Mouse (Mus musculus): Measurements from ENCODE around the gene Rpp30.
A peak's percentile ranks its signal among the peaks of the same experiment; 100 is the strongest.

The Rpp30 gene

DNA sequence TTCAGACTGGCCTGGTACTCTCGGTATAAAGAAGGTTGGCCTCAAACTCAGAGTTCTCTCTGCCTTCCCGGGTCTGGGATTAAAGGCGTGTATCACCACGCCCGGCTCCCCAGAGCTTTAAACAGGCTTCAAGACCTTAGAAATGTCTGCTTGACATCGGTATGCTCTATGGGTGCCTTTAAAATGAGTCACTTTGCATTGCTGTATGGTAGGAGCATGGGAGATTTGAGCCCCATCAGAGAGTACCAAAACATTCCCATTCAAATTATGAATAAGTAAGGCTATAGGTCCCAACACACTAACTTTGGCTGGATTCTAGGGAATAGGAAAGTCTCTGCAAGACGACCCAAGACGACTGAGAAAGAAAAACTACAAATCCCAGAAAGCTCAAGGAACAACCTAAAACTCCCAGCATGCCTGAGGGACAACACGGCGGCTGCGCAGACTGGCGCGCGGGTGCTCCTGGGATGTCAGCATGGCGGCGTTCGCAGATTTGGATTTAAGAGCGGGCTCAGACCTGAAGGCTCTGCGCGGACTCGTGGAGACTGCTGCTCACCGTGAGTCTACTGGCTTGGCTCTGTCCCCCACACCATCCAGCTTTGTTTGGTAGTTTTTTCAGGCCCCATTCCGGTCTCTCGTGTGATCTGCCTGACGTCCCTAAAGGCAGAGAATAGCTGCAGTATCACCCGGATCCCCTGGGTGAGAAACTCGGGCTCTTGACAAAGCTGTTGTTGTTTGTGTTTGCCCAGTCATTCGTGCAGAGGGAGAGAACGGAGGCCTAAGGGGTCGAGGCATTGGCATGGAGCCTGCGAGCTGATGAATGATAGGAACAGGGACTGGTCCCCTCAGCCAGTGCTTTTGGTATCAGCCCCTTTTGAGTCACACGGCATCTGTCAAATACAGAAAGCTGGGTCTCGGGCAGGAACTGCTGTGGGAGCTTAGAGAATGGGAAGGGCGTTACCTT, at the start of gene Rpp30:
Gene Rpp30 (plus strand): TSS at position 455 of the 964 bp plus-strand sequence.
- peak; percentile 70 for DNase-seq (ENCODE audit: extremely low read depth, low read depth)

DNA sequence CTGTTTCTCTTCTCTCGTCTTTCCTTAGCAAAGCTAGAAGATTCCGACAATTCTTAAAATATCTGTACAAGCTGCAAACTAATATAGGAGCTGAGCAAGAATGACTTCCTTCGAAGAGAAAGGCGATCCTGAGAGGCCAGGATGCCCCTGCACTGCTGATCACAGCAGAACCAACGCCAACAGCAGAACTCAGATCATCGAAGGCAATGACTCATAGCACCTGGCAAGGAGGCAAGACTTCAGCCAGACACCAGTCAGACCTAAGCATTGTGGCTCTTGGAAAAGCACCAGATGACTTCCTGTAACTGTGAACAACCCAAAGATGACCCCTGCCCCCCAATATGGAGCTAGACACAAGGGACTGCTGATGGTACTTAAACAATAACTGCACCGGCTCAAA, 37.5 kb upstream of the Rpp30 start:
- no peak for DNase-seq (ENCODE audit: extremely low read depth, low read depth)

DNA sequence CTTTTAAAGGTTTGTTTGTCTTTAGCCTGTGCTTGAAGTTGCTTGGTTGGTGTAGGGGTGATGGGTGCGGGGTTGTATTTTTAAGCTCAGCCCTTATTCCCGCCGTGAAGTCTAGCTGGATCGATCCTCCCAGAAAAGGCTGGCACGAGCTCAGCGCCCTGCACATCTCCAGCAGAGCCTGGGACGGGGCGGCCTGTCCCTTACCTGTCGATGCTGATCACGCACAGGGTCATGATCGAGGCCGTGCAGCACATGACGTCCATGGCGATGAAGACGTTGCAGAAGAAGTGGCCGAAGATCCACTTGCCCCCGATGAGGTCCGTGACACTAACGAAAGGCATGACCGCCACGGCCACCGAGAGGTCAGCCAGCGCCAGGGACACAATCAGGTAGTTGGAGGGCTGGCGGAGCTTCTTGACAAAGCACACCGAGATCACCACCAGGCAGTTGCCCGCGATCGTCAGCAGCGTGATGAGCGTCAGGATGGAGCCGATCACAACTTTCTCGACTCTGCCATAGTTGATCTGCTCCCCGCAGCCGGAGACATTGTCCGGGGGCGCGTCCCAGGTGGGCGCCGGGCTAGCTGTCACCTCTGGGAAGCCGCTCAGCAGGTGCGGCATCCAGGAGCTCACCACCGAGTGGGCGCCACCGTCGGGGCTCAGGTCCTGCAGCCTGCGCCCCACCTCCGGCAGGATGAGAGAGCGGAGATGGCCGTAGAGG, 26.9 kb upstream of the Rpp30 start:
- DNase-seq (ENCODE audit: extremely low read depth, low read depth) = no peak

DNA sequence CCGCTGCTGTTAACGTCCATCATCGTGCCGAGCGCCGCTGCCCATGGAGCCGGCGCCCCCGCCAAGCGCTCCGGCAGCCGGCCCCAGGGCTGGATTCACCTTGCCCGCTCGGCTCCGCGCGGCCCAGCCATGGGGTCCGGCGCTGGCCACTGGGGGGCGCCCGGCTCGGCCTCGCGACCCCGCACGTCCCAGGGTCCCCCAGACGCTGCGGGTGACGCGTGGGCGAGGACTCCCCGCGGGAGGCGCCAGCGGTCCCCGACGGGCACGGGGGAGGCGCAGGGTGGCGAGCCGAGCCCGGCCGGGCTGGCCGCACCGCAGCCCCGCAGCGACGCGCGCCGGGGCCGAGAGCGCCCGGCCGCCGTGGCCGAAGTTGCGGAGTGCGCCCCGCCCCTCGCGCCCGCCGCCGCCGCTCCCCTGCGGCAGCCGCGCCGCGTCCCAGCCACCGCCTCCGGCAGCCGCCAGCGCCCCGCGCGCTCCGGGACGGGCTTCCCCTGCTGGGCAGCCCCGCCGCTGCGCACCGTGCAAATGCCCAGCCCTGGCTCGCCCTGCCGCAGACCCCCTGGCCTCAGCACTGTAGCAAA, 26.2 kb upstream of the Rpp30 start, which contains the start of gene Htr7:
Gene Htr7 (minus strand): TSS at position 277 of the 581 bp plus-strand sequence.
- no peak for DNase-seq (ENCODE audit: extremely low read depth, low read depth)

GRCm38 (mm10) chr19:36062801-36063529, 20.6 kb upstream of the Rpp30 start:
- no peak for DNase-seq (ENCODE audit: extremely low read depth, low read depth)

DNA sequence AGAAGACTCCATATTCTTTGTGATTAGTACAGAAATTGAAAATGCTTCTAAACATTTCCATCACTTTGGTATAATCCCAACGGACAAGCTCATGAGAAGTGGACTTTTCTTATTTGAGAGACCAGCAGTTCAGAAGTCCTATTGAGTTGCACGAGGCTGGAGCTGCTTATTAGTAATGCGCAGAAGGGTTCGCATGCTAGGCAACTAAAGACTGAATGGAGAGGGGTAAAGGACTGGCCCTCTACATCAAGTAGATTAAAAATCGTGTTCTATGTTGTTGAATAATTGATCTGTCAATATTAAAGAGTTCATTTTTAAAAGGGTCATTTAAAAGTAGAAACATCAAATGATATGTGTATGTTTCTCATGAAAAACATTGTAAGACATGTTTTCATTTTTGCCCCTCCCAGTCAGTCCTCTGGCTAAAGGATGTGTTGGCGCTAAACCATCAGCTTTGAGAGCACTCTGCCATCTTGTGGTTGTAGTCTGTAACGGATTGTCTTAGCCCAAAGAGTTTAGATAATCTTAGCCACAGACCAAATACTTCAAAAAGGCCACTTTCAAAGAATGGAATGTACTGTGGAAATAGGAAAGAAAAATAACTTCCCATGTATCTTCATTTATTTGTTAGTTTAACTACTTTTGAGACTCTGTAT, 782 bp upstream of the Rpp30 start:
- DNase-seq (ENCODE audit: extremely low read depth, low read depth) = peak; percentile 71

DNA sequence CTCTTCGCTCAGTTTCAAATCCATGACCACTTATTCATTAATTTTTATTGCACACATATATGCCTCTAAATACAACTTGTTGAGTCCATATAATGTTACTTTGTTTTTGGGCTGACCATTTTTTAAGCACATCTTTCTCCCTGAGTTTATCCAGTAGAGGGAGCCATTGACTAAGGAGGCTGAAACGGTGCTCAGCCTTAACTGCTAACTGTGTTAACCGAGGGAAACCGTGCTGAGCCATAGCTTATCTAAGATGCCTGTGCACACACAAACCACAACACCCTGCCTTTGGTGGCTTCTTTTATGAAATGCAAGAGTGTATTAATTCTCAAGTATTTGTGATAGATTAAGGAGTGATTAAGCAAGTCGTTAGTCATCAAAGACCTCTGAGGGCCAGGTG, 7.3 kb downstream of the Rpp30 start:
- peak; percentile 54 for DNase-seq (ENCODE audit: extremely low read depth, low read depth)

- no peak for DNase-seq (ENCODE audit: extremely low read depth, low read depth)
Measured at GRCm38 (mm10) chr19:36097194-36097593, 13.7 kb downstream of the Rpp30 start.

- no peak for DNase-seq (ENCODE audit: extremely low read depth, low read depth)
Measured at GRCm38 (mm10) chr19:36098265-36098664, 14.7 kb downstream of the Rpp30 start.

- no peak for DNase-seq (ENCODE audit: extremely low read depth, low read depth)
Measured at GRCm38 (mm10) chr19:36098916-36099315, 15.4 kb downstream of the Rpp30 start.

- DNase-seq (ENCODE audit: extremely low read depth, low read depth) = no peak
Measured at GRCm38 (mm10) chr19:36103909-36104308, 20.4 kb downstream of the Rpp30 start.

GRCm38 (mm10) chr19:36109318-36109944, 25.9 kb downstream of the Rpp30 start:
- DNase-seq (ENCODE audit: extremely low read depth, low read depth) = no peak

DNA sequence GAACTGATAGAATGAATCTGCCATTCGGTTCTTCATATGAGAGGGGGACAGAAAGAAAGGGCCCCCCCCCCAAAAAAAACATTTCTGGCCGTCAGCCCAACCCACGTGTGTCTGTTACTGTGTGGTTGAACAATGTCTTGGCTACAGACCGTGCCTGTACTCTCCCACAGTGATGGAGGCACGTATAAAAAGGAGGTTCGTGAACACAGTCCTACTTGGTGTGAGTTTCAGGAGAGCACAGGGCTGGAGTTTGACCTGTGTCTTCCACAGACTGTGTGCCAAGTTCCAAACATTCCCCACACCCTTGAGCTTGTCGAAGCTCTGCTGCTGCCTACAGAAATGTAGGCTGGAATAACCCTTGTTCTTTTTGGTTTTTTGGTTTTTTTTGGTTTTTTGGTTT, 26.9 kb downstream of the Rpp30 start:
- no peak for DNase-seq (ENCODE audit: extremely low read depth, low read depth)

GRCm38 (mm10) chr19:36111054-36111895, 27.8 kb downstream of the Rpp30 start:
- DNase-seq (ENCODE audit: extremely low read depth, low read depth) = no peak

GRCm38 (mm10) chr19:36112007-36112406, 28.5 kb downstream of the Rpp30 start:
- no peak for DNase-seq (ENCODE audit: extremely low read depth, low read depth)

- no peak for DNase-seq (ENCODE audit: extremely low read depth, low read depth)
Measured at GRCm38 (mm10) chr19:36116185-36116584, 32.7 kb downstream of the Rpp30 start.

- no peak for DNase-seq (ENCODE audit: extremely low read depth, low read depth)
Measured at GRCm38 (mm10) chr19:36119219-36119618, 35.7 kb downstream of the Rpp30 start.

GRCm38 (mm10) chr19:36119783-36120471, 36.4 kb downstream of the Rpp30 start, which contains the start of gene Ankrd1:
Gene Ankrd1 (minus strand): TSS chr19:36120099.
- DNase-seq (ENCODE audit: extremely low read depth, low read depth) = no peak

GRCm38 (mm10) chr19:36124203-36124602, 40.7 kb downstream of the Rpp30 start:
- no peak for DNase-seq (ENCODE audit: extremely low read depth, low read depth)
